Mouse (Mus musculus): ENCODE results near the gene Frmd5. TPM values are rescaled to one million over a fixed set of nuclear protein-coding genes. Genes with fewer than 3 reads are reported as not detected.

Frmd5 gene
- total RNA-seq, 2 experiments from 2014 or later, result 0.33 to 0.38 TPM

GRCm38 (mm10) chr2:121707461-121707860 is 99.4 kb downstream of the Frmd5 start:
- no peak for DNase-seq
- intact Hi-C loops (cut with DNase I; ENCODE audit: low total_unique reads), result no loop called here

- intact Hi-C loops (cut with DNase I; ENCODE audit: low total_unique reads), result no loop called here
- DNase-seq, result no peak
These were observed 101.1 kb downstream of the Frmd5 start for GRCm38 (mm10) chr2:121705756-121706155.

GRCm38 (mm10) chr2:121699331-121699730 is 107.6 kb downstream of the Frmd5 start:
- no peak for DNase-seq
- intact Hi-C loops (cut with DNase I; ENCODE audit: low total_unique reads), result loop anchor here (5.0 kb wide), 1 partner anchor 127 kb away; no protein-coding TSS in a partner anchor

- DNase-seq, result no peak
- intact Hi-C loops (cut with DNase I; ENCODE audit: low total_unique reads), result loop anchor here (5.0 kb wide), 1 partner anchor 123 kb away; no protein-coding TSS in a partner anchor
These were observed 111.5 kb downstream of the Frmd5 start for GRCm38 (mm10) chr2:121695436-121695835.

GRCm38 (mm10) chr2:121688107-121688506 is 118.8 kb downstream of the Frmd5 start:
- DNase-seq, result no peak
- intact Hi-C loops (cut with DNase I; ENCODE audit: low total_unique reads), result no loop called here

- no peak for DNase-seq
- intact Hi-C loops (cut with DNase I; ENCODE audit: low total_unique reads), result no loop called here
These were observed 123.3 kb downstream of the Frmd5 start for GRCm38 (mm10) chr2:121683606-121684005.

GRCm38 (mm10) chr2:121682361-121682760 is 124.5 kb downstream of the Frmd5 start:
- DNase-seq, result no peak
- intact Hi-C loops (cut with DNase I; ENCODE audit: low total_unique reads), result no loop called here

GRCm38 (mm10) chr2:121679711-121680110 is 127.2 kb downstream of the Frmd5 start:
- no peak for DNase-seq
- intact Hi-C loops (cut with DNase I; ENCODE audit: low total_unique reads), result no loop called here

GRCm38 (mm10) chr2:121677649-121677986 is 129.3 kb downstream of the Frmd5 start:
- intact Hi-C loops (cut with DNase I; ENCODE audit: low total_unique reads), result no loop called here
- no peak for DNase-seq

GRCm38 (mm10) chr2:121676951-121677648 is 129.8 kb downstream of the Frmd5 start:
- intact Hi-C loops (cut with DNase I; ENCODE audit: low total_unique reads), result no loop called here

GRCm38 (mm10) chr2:121675895-121676294 is 131.0 kb downstream of the Frmd5 start:
- intact Hi-C loops (cut with DNase I; ENCODE audit: low total_unique reads), result no loop called here
- DNase-seq, result no peak

More at GRCm38 (mm10) chr2:121676951-121677648, 129.8 kb downstream of the Frmd5 start:
- DNase-seq, result no peak

GRCm38 (mm10) chr2:121675136-121675535 is 131.8 kb downstream of the Frmd5 start:
- no peak for DNase-seq
- intact Hi-C loops (cut with DNase I; ENCODE audit: low total_unique reads), result no loop called here

- no peak for DNase-seq
- intact Hi-C loops (cut with DNase I; ENCODE audit: low total_unique reads), result no loop called here
These were observed 132.7 kb downstream of the Frmd5 start for GRCm38 (mm10) chr2:121674211-121674610.

- intact Hi-C loops (cut with DNase I; ENCODE audit: low total_unique reads), result no loop called here
- DNase-seq, result no peak
These were observed 137.0 kb downstream of the Frmd5 start for GRCm38 (mm10) chr2:121669846-121670245.

GRCm38 (mm10) chr2:121668256-121668655 is 138.6 kb downstream of the Frmd5 start:
- intact Hi-C loops (cut with DNase I; ENCODE audit: low total_unique reads), result no loop called here
- DNase-seq, result no peak

- no peak for DNase-seq
- intact Hi-C loops (cut with DNase I; ENCODE audit: low total_unique reads), result no loop called here
These were observed 145.8 kb downstream of the Frmd5 start for GRCm38 (mm10) chr2:121661160-121661502.

GRCm38 (mm10) chr2:121660461-121661159 is 146.3 kb downstream of the Frmd5 start:
- intact Hi-C loops (cut with DNase I; ENCODE audit: low total_unique reads), result no loop called here
- DNase-seq, result no peak

- intact Hi-C loops (cut with DNase I; ENCODE audit: low total_unique reads), result no loop called here
These were observed 147.5 kb downstream of the Frmd5 start for GRCm38 (mm10) chr2:121659350-121659749.

GRCm38 (mm10) chr2:121658123-121658767 is 148.6 kb downstream of the Frmd5 start:
- intact Hi-C loops (cut with DNase I; ENCODE audit: low total_unique reads), result no loop called here

More at GRCm38 (mm10) chr2:121659350-121659749, 147.5 kb downstream of the Frmd5 start:
- no peak for DNase-seq

GRCm38 (mm10) chr2:121655966-121656365 is 150.9 kb downstream of the Frmd5 start:
- no peak for DNase-seq
- intact Hi-C loops (cut with DNase I; ENCODE audit: low total_unique reads), result no loop called here

More at GRCm38 (mm10) chr2:121658123-121658767, 148.6 kb downstream of the Frmd5 start:
- no peak for DNase-seq

GRCm38 (mm10) chr2:121655106-121655505 is 151.8 kb downstream of the Frmd5 start:
- intact Hi-C loops (cut with DNase I; ENCODE audit: low total_unique reads), result no loop called here
- no peak for DNase-seq

Data from gastrocnemius, postnatal 14 days (tissue).